Comparison of ENCODE assay signal across 7 mouse cellular contexts in the genomic region with DNA sequence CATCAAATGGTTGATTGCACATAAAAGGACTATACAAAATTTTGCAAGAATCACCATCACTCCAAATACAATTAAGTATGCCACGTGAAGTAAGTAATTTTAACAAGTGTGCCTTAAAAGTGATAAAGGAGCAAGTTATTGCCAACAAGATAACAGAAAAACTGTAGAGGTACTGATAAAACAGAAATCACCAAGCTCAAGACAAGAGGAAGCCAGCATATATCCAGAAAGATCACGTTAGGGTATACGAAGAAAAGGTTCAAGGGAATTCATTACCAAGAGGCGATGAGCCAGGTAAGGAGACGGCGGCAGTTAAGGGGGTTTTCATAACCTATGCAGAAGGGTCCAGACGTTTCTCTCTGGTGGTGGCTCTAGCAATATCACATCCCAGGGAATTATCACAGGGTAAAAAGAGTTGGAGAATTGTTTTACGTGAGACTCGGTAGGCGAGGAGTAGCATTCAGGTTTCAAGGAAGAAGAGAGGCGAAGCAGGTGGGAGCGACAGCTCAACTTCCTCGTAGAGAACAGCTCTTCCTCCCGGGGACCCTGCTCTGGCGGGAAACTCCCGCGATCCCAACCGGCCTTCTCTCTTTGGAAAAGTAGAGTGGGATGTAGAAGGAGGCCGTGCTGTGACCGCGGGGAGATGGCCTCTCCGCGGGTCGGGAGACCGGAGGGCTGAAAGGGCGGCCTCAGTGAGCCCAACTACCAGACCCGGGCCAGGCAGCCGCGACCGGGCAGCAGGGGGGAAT. TPM values are rescaled to one million over a fixed set of nuclear protein-coding genes. Genes with fewer than 3 reads are reported as not detected.
DNase-seq lines count a peak whose midpoint lies in the region; ATAC-seq and TF ChIP-seq lines count a peak whose summit lies in the region.

A gene (plus strand): TSS at position 218 of the 749 bp plus-strand sequence.

- peak within 1 kb of the TSS; percentile 80 for H3K9ac ChIP-seq in midbrain, embryonic 16.5 days (ENCODE audit: low read depth, low read length)

- DNase-seq in testis, postnatal 14 days (ENCODE audit: low spot score) = no peak
- no peak for DNase-seq in embryonic facial prominence, embryonic 10.5 days (ENCODE audit: low spot score)
- DNase-seq in layer of hippocampus, postnatal 36 days = no peak
- DNase-seq in thymus, postnatal 4 days = no peak

- H3K27me3 ChIP-seq in testis, adult 2 months (ENCODE audit: control insufficient read depth, insufficient read depth, low read length) = no peaks in the 10 kb centered on the region
- no peaks in the 10 kb centered on the region for H3K27me3 ChIP-seq in embryonic facial prominence, embryonic 10.5 days (replicated peaks; ENCODE audit: low read depth, poor library complexity, severe bottlenecking)
- no peaks in the 10 kb centered on the region for H3K27me3 ChIP-seq in midbrain, embryonic 16.5 days (ENCODE audit: control insufficient read depth, insufficient read depth, low read depth, low read length)

- no peak for TF ChIP-seq CTCF in testis, adult 2 months (IDR thresholded peaks at IDR 0.05; ENCODE audit: control insufficient read depth, insufficient read depth, insufficient replicate concordance, low read depth, low read length)

- peak within 1 kb of the TSS; percentile 94 for H3K27ac ChIP-seq in testis, adult 2 months (ENCODE audit: control insufficient read depth, insufficient read depth, low read depth, low read length)
- H3K27ac ChIP-seq in embryonic facial prominence, embryonic 10.5 days (replicated peaks) = peak within 1 kb of the TSS; percentile 97
- H3K27ac ChIP-seq in midbrain, embryonic 16.5 days (ENCODE audit: low read length) = peak within 1 kb of the TSS; percentile 96

- no peaks in the 10 kb centered on the region; the same call in none of the 2 replicates for H3K4me1 ChIP-seq in testis, adult 2 months (ENCODE audit: control insufficient read depth, insufficient read depth, low read length)
- peaks cover 22% of the 10 kb centered on the region for H3K4me1 ChIP-seq in embryonic facial prominence, embryonic 10.5 days
- H3K4me1 ChIP-seq in midbrain, embryonic 16.5 days (ENCODE audit: control insufficient read depth, insufficient read depth, low read length) = peaks cover 16% of the 10 kb centered on the region

- H3K4me3 ChIP-seq in testis, adult 2 months (ENCODE audit: control insufficient read depth, low read depth, low read length) = peak within 1 kb of the TSS; percentile 98
- peak within 1 kb of the TSS; percentile 96 for H3K4me3 ChIP-seq in embryonic facial prominence, embryonic 10.5 days
- peak within 1 kb of the TSS; percentile 79 for H3K4me3 ChIP-seq in midbrain, embryonic 16.5 days (ENCODE audit: low read depth, low read length)

- H3K4me2 ChIP-seq in midbrain, embryonic 16.5 days (ENCODE audit: low read length) = peak within 1 kb of the TSS; percentile 62

- TF ChIP-seq POLR2A in testis, adult 2 months (IDR thresholded peaks at IDR 0.05; ENCODE audit: control insufficient read depth, low read depth, low read length) = no peak

- no peaks in the 10 kb centered on the region for H3K9me3 ChIP-seq in embryonic facial prominence, embryonic 10.5 days
- no peaks in the 10 kb centered on the region for H3K9me3 ChIP-seq in midbrain, embryonic 16.5 days (replicated peaks; ENCODE audit: control insufficient read depth, low read length, poor library complexity, severe bottlenecking)

- ATAC-seq in granulocyte monocyte progenitor cell, adult 5-6 weeks (replicated peaks; ENCODE audit: poor library complexity, severe bottlenecking) = peak; percentile 3
- ATAC-seq in midbrain, embryonic 16.5 days = no peak

- under 1% methylated on average over 30 of the region's 30 CpGs for WGBS in embryonic facial prominence, embryonic 10.5 days
- under 1% methylated on average over 30 of the region's 30 CpGs for WGBS in midbrain, embryonic 16.5 days

- H3K36me3 ChIP-seq in testis, adult 2 months (ENCODE audit: control insufficient read depth, insufficient read depth, low read length) = no peaks in the 10 kb centered on the region; the same call in 1 of the 2 replicates
- H3K36me3 ChIP-seq in embryonic facial prominence, embryonic 10.5 days (replicated peaks) = peaks cover 21% of the 10 kb centered on the region
- no peaks in the 10 kb centered on the region for H3K36me3 ChIP-seq in midbrain, embryonic 16.5 days (ENCODE audit: control insufficient read depth, insufficient read depth, low read length)

RNA-seq across cellular contexts. Expression of the gene that starts here (rescaled TPM):
- 117 and 124 TPM in 2 replicates for polyA plus RNA-seq in testis, adult 2 months (2012; rRNA removed)
- 36.6 and 39.8 TPM in 2 replicates for polyA plus RNA-seq in embryonic facial prominence, embryonic 10.5 days (2016; fragmentation: Nextera tagmentation; extraction: Ambion mirVana)
- 9.5 and 11.5 TPM in 2 replicates for total RNA-seq in granulocyte monocyte progenitor cell, adult 5-6 weeks (2014; fragmentation: Nextera tagmentation)
- 10.8 and 15.8 TPM in 2 replicates for total RNA-seq in granulocyte monocyte progenitor cell, adult 5-6 weeks (2017)
- total RNA-seq in layer of hippocampus, postnatal 36 days (2021) = 100 to 1,000 TPM; 305 to 384 TPM
- 93.9 and 102 TPM in 2 replicates for polyA plus RNA-seq in midbrain, embryonic 16.5 days (2015; fragmentation: Nextera tagmentation; extraction: Ambion mirVana)

Comparison
In these comparisons a context has a peak if more than half of its experiments do, and no peak if none do; other contexts are left out.
1. RNA of the gene that starts here (total RNA-seq): 305 to 384 TPM in layer of hippocampus, postnatal 36 days; 9.5 to 15.8 TPM in granulocyte monocyte progenitor cell, adult 5-6 weeks; every median in the first group is over 10 times any median in the second.
2. Peak in every context shown above with its lines, with median percentiles within 50 percentile points of each other: H3K27ac ChIP-seq and H3K4me3 ChIP-seq.